ENCODE assay signal across 25 mouse cellular contexts in genomic region chr7:130625361-130625760, GRCm38 (mm10). TPM values are rescaled to one million over a fixed set of nuclear protein-coding genes. Genes with fewer than 3 reads are reported as not detected.
DNase-seq lines count a peak whose midpoint lies in the region; ATAC-seq and TF ChIP-seq lines count a peak whose summit lies in the region.
"Had no signal": no experiment of that assay in that cellular context is flagged by ENCODE, and none has a peak within 500 bp of the region (broad histone marks: within the 10 kb centered on the region; RNA-seq: fewer than 3 reads in every experiment).

No protein-coding gene starts in this region.

- H3K4me2 ChIP-seq in heart, embryonic 16.5 days (ENCODE audit: low read depth, low read length) = peak overlapping the region; percentile 15; the same call in 1 of the 2 replicates
- no peak overlapping the region for H3K4me2 ChIP-seq in heart, embryonic 12.5 days
- H3K4me2 ChIP-seq: embryonic facial prominence, embryonic 12.5 days; forebrain, embryonic 13.5 days; kidney, embryonic 15.5 days; limb, embryonic 15.5 days; liver, embryonic 15.5 days; neural tube, embryonic 15.5 days; stomach, embryonic 15.5 days had no signal

- no peak overlapping the region for H3K4me3 ChIP-seq in heart, embryonic 16.5 days (ENCODE audit: low read length)
- no peak overlapping the region for H3K4me3 ChIP-seq in heart, embryonic 12.5 days
- H3K4me3 ChIP-seq in bone marrow, adult 2 months (replicated peaks; ENCODE audit: control insufficient read depth, low read depth, low read length) = peak overlapping the region; percentile 55
- H3K4me3 ChIP-seq: embryonic facial prominence, embryonic 12.5 days; erythroblast, embryonic 14.5 days; forebrain, embryonic 13.5 days; kidney, embryonic 15.5 days; limb, embryonic 15.5 days; liver, embryonic 15.5 days; midbrain, embryonic 10.5 days; neural tube, embryonic 15.5 days; stomach, embryonic 15.5 days had no signal

- H3K4me1 ChIP-seq in heart, embryonic 16.5 days (ENCODE audit: control insufficient read depth, insufficient read depth, low read length) = peaks cover 26% of the 10 kb centered on the region
- peaks cover 45% of the 10 kb centered on the region for H3K4me1 ChIP-seq in heart, embryonic 12.5 days (replicated peaks)
- peaks cover 2% of the 10 kb centered on the region for H3K4me1 ChIP-seq in bone marrow, adult 2 months (ENCODE audit: control insufficient read depth, insufficient read depth, low read length)
- H3K4me1 ChIP-seq: embryonic facial prominence, embryonic 12.5 days; forebrain, embryonic 13.5 days; liver, embryonic 15.5 days; neural tube, embryonic 15.5 days; stomach, embryonic 15.5 days had no signal

- peak; percentile 41 for DNase-seq in cerebellum, adult 9-11 months
- no peak for DNase-seq in cerebellum, adult 8-10 months
- no peak for DNase-seq in left cerebral cortex, adult 18-20 months (ENCODE audit: low spot score in 2 of 2)
- DNase-seq in layer of hippocampus, adult 11-12 months (ENCODE audit: low spot score) = no peak
- DNase-seq: adrenal gland, postnatal 10 days; kidney, adult 11 months; kidney, postnatal 36 days; left cerebral cortex, postnatal 4 days; lung, postnatal 4 days; thymus, adult 18-20 months; thymus, postnatal 4 days had no signal

- no peak for ATAC-seq in heart, embryonic 16.5 days (replicated peaks; ENCODE audit: extremely low read depth, insufficient read depth, low FRiP score)
- ATAC-seq in heart, embryonic 12.5 days (ENCODE audit: insufficient number of reproducible peaks, low FRiP score) = no peak
- ATAC-seq in megakaryocyte progenitor cell, adult 5-6 weeks (replicated peaks; ENCODE audit: poor library complexity) = peak; percentile 70
- ATAC-seq: activated CD4-positive, CD25-positive, alpha-beta regulatory T cell, adult 4 months; forebrain, embryonic 13.5 days had no signal

- no peak for TF ChIP-seq CTCF in bone marrow, adult 2 months (IDR thresholded peaks at IDR 0.05; ENCODE audit: control insufficient read depth, insufficient read depth, low read length)

- H3K9me3 ChIP-seq in heart, embryonic 16.5 days (replicated peaks; ENCODE audit: control insufficient read depth, low read length) = no peaks in the 10 kb centered on the region
- no peaks in the 10 kb centered on the region for H3K9me3 ChIP-seq in heart, embryonic 12.5 days (replicated peaks)
- H3K9me3 ChIP-seq: embryonic facial prominence, embryonic 12.5 days; forebrain, embryonic 13.5 days; kidney, embryonic 15.5 days; limb, embryonic 15.5 days; liver, embryonic 15.5 days; midbrain, embryonic 10.5 days; neural tube, embryonic 15.5 days; stomach, embryonic 15.5 days had no signal

- H3K36me3 ChIP-seq in heart, embryonic 16.5 days (ENCODE audit: control insufficient read depth, insufficient read depth) = no peaks in the 10 kb centered on the region
- no peaks in the 10 kb centered on the region for H3K36me3 ChIP-seq in heart, embryonic 12.5 days
- H3K36me3 ChIP-seq: embryonic facial prominence, embryonic 12.5 days; limb, embryonic 15.5 days; liver, embryonic 15.5 days; midbrain, embryonic 10.5 days; neural tube, embryonic 15.5 days; stomach, embryonic 15.5 days had no signal

- H3K27me3 ChIP-seq in heart, embryonic 16.5 days (ENCODE audit: control insufficient read depth, insufficient read depth, low read length) = no peaks in the 10 kb centered on the region
- H3K27me3 ChIP-seq in heart, embryonic 12.5 days (replicated peaks) = peaks cover 9% of the 10 kb centered on the region
- H3K27me3 ChIP-seq: embryonic facial prominence, embryonic 12.5 days; kidney, embryonic 15.5 days; limb, embryonic 15.5 days; liver, embryonic 15.5 days; neural tube, embryonic 15.5 days; stomach, embryonic 15.5 days had no signal

- no peak overlapping the region for H3K27ac ChIP-seq in heart, embryonic 16.5 days (ENCODE audit: low read length)
- H3K27ac ChIP-seq in heart, embryonic 12.5 days (ENCODE audit: poor library complexity, severe bottlenecking) = no peak overlapping the region
- H3K27ac ChIP-seq in bone marrow, adult 2 months (ENCODE audit: control insufficient read depth, insufficient read depth, low read depth, low read length, poor library complexity) = no peak overlapping the region
- H3K27ac ChIP-seq: embryonic facial prominence, embryonic 12.5 days; forebrain, embryonic 13.5 days; kidney, embryonic 15.5 days; limb, embryonic 15.5 days; liver, embryonic 15.5 days; midbrain, embryonic 10.5 days; neural tube, embryonic 15.5 days; stomach, embryonic 15.5 days had no signal

- 80% methylated on average over 7 of the region's 7 CpGs for WGBS in heart, embryonic 16.5 days
- 75% methylated on average over 7 of the region's 7 CpGs for WGBS in heart, embryonic 12.5 days
- 54% methylated on average over 7 of the region's 7 CpGs for WGBS in bone marrow, adult 2 months

- TF ChIP-seq POLR2A in bone marrow, adult 2 months (IDR thresholded peaks at IDR 0.05; ENCODE audit: borderline replicate concordance, control insufficient read depth, low read depth, low read length) = no peak

- peak overlapping the region; percentile 20; the same call in 1 of the 2 replicates for H3K9ac ChIP-seq in heart, embryonic 16.5 days (ENCODE audit: low read length)
- no peak overlapping the region for H3K9ac ChIP-seq in heart, embryonic 12.5 days
- H3K9ac ChIP-seq: embryonic facial prominence, embryonic 12.5 days; forebrain, embryonic 13.5 days; kidney, embryonic 15.5 days; limb, embryonic 15.5 days; liver, embryonic 15.5 days; neural tube, embryonic 15.5 days; stomach, embryonic 15.5 days had no signal

RNA-seq across cellular contexts. Expression of gene Tacc2, which starts 48.1 kb away (rescaled TPM):
- polyA plus RNA-seq in heart, embryonic 16.5 days (2015; fragmentation: Nextera tagmentation; extraction: Ambion mirVana) = 45.0 and 47.0 TPM in 2 replicates
- polyA plus RNA-seq in heart, embryonic 12.5 days (2016; fragmentation: Nextera tagmentation; extraction: Ambion mirVana) = 53.7 and 58.6 TPM in 2 replicates
- 4.4 and 12.0 TPM in 2 replicates for polyA plus RNA-seq in bone marrow, adult 2 months (2011; ENCODE audit: insufficient read depth, insufficient read length, low replicate concordance, missing spikeins)
- 7.4 and 10.5 TPM in 2 replicates for total RNA-seq in megakaryocyte progenitor cell, adult 5-6 weeks (2015)
- total RNA-seq in megakaryocyte progenitor cell, adult 5-6 weeks (2017) = 2.2 and 6.9 TPM in 2 replicates
- 10 to 100 TPM; 61.9 to 68.9 TPM for total RNA-seq in left cerebral cortex, adult 18-20 months (2021)

RNA-seq across cellular contexts. Expression of gene Nsmce4a, which starts 52.4 kb away (rescaled TPM):
- polyA plus RNA-seq in heart, embryonic 16.5 days (2015; fragmentation: Nextera tagmentation; extraction: Ambion mirVana) = 123 and 132 TPM in 2 replicates
- 138 and 142 TPM in 2 replicates for polyA plus RNA-seq in heart, embryonic 12.5 days (2016; fragmentation: Nextera tagmentation; extraction: Ambion mirVana)
- 63.4 and 84.2 TPM in 2 replicates for polyA plus RNA-seq in bone marrow, adult 2 months (2011; ENCODE audit: insufficient read depth, insufficient read length, low replicate concordance, missing spikeins)
- 225 and 235 TPM in 2 replicates for total RNA-seq in megakaryocyte progenitor cell, adult 5-6 weeks (2015)
- 150 and 207 TPM in 2 replicates for total RNA-seq in megakaryocyte progenitor cell, adult 5-6 weeks (2017)
- 10 to 100 TPM; 40.3 to 44.7 TPM for total RNA-seq in left cerebral cortex, adult 18-20 months (2021)
